Mouse (Mus musculus) retina, postnatal 1 day (tissue): Measurements from ENCODE around the gene Pdk1.
"Not testable (repeated sequence)": the region's sequence is repeated elsewhere in the genome, so short reads cannot be mapped to it uniquely, and the experiment has no call there.

Source experiments
- DNase-seq: peaks from one replicate; pipeline ENCODE4 v3.0.0-alpha.2; 2012

Gene Pdk1

DNA sequence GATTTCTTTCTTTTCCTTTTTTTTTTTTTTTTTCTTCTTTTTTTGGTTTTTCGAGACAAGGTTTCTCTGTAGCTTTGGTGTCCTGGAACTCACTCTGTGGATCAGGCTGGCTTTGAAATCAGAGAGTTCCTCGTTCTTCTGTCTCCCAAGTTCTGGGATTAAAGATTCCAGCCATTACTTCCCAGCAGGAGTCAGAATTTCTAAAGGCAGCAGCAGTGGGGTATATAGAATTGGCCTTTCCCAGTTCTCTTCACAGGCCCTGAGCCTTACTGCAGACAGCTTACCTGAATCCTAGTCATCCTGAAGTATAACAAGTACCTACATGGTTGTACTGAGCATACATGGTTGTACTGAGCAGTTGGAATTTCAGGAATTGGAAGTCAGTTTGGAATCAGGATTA is 1.8 kb downstream of the Pdk1 start:
- DNase-seq, result no peak

DNA sequence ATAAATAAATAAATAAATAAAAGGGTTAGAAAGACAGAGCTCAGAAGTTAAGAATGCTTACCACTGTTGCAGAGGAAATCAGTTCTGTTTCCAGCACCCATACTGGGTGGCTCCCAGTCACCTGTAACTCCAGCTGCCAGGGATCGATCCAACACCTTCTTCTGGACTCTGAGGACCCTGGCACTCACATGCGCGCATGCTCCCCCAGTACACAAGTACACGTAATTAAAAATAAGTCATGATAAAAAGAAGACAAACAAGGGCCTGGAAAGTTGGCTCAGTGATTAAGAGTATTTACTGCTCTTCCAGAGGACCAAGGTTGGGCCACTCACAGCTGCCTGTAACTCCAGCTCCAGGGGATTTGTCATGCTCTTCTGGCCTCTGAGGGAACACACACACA is 4.8 kb downstream of the Pdk1 start:
- DNase-seq, result no peak

DNA sequence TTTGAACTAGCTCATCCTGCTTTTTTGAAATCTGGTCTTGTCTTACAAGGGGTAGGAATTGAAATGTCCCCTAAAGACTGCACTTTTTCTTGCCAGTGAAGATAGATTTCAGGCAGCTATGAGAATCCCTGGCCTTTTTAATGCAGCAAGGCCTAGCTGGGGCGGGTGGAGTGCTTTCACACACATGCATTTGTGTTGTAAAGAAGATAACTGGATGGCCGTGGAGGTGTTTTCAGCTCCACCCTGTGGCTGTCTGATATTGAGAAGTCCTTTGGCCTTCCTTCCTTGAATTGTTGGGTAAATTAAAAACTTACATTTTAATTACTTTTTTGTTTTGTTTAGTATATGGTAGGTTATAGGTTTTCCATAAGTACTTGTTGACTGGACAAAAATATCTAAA is 5.4 kb downstream of the Pdk1 start:
- DNase-seq, result no peak

DNA sequence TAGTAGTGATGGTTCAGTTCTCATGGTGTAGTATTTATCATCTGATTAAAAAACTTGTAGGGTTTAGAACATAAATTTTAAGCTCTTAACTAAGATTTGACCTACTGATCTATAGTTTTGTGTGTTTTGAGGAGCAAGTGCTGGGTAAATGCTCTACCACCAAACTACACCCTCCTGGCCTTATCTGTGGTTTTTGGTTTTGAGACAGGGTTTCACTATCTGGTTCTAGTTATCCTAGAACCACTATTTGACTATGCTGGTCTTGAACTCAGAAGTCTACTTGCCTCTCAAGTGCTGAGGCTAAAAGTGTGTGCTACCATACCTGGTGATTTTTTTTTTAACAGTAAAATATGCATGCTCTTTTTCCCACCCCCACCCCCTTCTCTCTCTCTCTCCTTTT is 5.9 kb downstream of the Pdk1 start:
- no peak for DNase-seq

DNA sequence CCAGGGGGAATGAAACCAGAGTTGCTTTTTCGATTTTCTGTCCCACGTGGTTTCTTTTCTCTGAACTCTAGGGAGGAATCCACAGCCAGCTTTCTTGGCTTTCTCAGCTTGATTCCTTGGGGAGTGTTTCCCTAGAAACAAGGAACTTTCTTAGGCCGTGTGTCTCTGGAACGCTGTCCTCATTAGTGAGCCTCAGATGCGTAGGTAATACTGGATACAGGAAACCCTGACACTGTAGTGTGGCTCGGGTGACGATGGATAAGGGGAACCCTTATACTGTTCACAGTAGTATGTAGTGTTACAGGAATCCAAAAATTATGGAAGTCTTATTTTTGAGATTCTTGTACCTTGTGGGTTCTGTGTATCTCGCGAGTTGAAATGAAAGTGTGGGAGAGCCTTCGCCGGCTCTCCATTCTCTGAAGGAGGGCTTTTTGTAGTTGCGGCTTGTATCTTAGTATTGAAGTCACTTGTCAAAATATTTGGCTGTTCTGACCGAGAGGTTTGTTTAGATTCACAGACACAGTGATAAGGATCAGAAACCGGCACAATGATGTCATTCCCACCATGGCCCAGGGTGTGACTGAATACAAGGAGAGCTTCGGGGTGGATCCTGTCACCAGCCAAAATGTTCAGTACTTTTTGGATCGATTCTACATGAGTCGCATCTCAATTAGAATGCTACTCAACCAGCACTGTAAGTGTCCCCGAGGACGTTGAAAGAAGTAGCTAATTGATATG is 10.1 kb downstream of the Pdk1 start:
- DNase-seq, result no peak

DNA sequence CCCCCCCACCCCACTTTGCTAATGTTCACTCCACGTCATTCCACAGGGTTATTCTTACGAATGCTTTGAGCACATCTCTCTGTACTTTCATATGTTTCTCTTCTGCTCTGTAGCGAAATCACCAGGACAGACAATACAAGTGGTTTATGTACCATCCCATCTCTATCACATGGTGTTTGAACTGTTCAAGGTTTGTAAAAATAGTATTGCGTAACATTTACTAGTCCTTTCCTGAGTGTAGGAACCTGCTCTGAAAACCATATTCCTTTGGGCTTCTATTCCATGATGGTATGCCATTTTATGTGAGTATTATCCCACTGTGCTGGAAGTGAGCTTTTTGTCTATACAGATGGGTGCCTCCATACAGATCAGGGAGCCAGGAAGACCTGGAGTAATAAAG is 14.2 kb downstream of the Pdk1 start:
- no peak for DNase-seq

DNA sequence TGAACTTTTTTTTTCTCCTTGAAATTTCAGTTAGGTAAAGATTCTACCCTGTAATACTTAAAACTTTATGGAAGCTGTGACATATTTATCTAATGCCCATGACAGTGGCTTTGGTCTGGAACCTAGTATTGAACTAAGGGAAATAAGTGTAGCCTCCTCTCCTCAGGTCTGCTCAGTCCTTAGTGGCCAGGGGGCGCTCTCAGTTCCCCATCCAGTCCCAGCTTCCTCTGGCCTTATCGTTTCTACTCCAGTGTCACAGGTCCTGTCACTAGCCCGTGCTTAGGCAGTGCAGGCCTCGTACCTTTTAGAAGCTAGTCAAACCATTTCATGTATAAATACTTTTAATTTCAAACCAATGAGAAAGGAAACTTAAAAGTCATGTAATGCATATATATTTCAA is 15.4 kb downstream of the Pdk1 start:
- DNase-seq, result no peak

DNA sequence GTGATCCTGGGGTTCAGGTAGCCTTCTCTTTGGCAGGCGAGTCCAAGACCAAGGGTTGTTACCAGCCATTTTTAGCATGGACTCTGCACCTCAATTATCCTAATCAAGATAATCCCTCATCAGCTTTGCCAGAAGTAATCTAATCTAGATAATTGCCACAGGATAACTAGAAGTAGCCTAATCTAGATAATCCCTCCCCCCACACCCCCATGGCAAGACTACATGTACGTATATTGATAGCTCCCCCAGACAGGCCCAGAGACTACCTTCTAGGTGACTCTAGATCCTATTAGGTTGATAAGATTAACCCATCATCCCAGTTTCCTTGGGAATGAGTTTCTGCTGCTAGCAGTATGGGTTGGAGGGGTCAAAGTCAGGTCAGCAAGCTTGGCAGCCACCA is 18.5 kb downstream of the Pdk1 start:
- peak; percentile 89 for DNase-seq

DNA sequence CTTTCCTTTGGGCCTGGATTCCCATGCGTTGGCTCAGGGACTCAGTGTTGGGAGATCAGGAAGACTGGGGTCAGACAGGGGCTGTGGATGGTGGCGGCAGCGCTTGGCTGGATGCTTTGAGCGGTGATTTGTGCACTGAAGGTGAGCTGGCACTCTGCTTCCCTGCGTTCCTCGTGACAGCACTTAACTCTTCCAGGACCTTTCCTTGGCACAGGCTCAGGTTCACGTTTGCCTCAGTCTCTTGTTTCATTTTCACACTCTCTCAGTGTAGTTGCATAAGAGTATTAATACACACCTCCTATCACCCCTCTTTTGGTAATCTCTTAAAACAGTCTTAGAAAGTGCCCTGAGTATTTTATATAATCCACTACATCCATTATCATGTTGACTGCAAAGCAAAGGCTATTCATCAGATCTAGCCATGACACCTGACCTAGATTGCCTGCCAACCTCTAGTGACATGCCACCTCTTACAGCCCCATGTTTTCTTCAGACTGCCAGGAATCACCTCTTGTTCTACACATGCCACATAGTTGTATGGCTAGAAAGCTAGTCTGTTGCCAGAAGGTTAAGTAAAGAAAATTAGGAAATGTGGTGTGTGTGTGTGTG is 19.8 kb downstream of the Pdk1 start:
- no peak for DNase-seq

DNA sequence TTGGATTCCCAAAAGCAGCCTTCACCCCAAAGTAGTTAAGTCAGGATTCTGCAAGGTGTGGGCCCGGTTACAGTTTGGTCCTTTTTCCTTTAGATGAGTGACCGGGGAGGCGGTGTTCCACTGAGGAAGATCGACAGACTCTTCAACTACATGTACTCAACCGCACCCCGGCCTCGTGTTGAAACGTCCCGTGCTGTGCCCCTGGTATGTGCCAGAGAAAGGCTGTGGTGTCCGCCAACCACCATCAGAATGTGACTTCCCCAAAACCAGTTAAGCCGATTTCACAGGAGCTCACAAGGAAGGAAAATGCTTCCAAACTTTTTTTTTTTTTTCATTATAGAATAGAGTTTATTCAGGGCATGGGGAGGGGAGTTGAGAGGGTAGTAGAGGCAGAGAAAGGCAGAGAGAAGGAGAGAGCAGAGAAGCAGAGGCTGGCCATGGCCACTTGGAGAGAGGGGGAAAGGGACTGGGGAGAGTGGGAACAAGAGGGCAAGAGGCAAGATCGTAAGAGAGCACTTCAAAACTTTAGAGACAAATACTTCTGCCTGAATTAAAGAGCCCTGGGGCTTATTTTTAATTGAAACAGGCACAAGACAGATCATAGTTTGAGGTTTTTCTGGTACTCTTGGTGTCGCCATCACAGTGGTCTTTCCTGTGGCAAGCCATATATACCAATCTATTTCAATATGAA is 22.7 kb downstream of the Pdk1 start:
- DNase-seq, result no peak

DNA sequence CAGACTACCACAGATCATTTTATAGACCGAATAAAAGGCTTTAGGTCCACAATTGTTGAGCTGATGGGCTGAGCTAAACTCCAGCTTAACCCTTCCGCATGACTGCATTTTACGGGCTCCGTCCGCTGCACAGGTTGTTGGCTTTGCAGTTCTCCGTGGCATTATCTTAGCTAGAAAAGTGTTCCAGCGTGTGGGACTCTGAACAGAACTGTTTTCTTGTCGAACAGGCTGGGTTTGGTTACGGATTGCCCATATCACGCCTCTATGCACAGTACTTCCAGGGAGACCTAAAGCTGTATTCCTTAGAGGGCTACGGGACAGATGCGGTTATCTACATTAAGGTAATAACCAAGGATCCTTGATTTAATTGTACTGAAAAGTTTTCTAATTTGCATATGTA is 24.4 kb downstream of the Pdk1 start:
- no peak for DNase-seq

DNA sequence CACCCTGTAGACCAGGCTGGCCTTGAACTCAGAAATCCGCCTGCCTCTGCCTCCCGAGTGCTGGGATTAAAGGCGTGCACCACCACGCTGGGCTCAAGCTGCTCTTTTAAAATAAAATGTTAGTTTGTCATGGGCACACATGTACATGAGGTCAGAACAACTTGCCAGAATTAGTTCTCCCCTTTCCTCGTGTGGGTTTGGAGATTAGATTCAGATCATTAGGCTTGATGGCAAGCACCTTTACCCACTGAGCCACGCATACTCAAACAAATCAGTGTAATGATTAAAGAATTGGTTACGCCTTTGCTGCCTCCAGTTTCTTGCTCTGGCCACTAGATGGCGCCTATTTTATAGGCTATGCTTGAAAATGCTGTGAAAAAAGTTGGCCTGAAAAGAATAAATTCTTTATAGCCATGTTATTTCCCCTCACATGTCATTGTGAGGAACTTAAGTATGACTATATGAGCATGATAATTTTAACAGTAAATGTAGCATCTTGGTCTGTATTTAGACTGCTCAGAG is 25.4 kb downstream of the Pdk1 start:
- peak; percentile 60 for DNase-seq

DNA sequence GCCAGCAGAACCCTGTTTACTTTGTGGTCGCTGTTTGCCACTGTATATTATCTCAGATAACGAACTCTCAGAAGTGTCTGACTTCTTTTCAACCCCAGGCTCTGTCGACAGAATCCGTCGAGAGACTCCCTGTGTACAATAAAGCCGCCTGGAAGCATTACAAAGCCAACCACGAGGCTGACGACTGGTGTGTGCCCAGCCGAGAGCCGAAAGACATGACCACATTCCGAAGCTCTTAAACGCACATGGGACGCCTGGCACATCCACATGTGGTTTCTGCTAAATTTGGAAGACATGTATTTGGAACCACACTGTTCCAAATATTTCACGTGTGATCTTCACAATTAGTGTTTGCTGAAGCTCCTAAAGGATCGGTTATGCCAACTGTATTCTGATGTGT is 26.9 kb downstream of the Pdk1 start:
- DNase-seq, result no peak

DNA sequence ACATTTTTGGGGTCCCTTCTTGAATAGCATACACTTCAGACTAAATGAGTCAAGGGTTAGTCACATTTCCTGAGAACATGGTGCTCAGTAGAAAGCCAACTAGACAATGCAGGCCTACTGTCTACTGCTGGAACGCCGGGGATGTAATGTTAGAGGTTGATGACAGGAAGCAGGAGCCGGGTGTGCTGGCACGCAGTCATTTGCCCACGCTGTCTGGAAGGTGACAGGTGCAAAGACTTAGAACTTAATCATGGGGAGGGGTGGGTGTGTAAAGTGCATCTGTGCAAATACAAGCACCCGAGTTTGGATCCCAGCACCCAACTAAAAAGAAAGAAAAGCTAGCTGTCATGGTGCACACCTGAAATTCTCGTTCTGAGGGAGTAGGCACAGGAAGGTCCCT is 32.1 kb downstream of the Pdk1 start:
- DNase-seq, result no peak

DNA sequence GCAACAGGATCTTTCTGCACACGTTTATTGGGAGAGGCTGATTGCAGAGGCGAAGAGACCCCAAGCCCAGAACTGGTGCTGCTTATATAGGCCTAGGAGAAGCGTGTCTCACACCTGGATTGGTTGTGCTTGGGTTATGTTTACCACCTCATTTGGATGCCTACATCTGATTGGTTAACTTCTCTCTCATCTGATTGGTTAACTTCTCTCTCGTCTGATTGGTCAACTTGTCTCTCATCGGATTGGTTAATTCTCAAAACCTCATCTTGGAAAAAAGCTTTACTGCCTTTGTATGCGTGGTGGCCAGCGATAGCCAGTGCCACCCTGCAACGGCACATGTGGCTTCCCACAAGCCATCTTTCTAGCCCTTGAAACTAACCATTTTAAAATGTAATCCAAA is 33.3 kb downstream of the Pdk1 start:
- DNase-seq, result not testable (repeated sequence)

DNA sequence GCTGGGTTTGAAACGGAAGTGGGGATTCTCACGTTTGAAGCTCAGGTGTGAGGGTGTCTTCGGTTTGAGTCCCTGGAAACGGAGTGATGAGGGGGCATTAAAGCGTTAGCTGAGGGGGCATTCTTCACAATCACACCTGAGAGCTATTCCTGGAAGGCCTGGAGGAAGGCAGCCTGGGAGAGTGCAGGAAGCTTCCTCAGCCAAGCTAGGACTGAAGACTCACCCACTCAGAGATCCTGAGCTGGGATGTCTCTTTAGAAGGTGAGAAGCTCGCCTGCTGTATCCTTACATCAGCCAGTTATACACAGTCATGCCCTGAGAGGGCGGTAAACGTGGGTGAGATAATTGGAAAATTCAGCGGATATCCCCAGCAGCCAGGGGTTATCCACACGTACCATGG is 40.9 kb downstream of the Pdk1 start:
- no peak for DNase-seq

DNA sequence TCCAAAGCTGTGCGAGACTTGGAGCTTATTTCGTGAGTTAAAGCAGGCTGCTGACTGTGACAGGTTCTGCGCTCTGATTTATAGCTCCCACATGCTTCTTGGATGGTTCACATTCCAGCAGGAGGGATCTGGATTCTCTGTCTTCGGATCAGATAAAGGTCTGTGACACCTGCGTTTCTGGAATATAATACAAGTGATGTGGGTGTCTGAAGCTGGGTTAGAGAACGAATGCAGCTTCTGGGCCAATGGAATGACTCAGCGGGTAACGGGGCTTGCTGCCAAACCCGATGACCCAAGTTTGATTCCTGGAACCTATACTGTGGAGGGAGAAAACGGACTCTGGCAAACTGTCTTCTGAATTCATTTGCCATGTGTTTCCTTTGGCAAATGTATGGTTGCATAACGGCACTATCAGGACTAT is 46.2 kb downstream of the Pdk1 start:
- no peak for DNase-seq

DNA sequence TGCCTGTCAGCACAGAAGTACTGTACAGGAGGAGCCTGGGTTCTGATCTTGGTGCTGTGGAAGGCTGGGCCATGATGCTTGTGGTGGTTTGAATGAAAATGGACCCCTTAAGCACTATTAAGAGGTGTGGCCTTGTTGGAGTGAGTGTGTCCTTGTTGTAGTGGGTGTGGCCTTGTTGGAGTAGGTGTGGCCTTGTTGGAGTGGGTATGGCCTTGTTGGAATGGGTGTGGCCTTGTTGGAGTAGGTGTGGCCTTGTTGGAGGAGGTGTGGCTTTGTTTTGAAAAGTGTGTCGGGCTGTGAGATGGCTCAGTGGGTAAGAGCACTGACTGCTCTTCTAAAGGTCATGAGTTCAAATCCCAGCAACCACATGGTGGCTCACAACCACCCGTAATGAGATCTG is 51.9 kb downstream of the Pdk1 start:
- DNase-seq, result not testable (repeated sequence)

DNA sequence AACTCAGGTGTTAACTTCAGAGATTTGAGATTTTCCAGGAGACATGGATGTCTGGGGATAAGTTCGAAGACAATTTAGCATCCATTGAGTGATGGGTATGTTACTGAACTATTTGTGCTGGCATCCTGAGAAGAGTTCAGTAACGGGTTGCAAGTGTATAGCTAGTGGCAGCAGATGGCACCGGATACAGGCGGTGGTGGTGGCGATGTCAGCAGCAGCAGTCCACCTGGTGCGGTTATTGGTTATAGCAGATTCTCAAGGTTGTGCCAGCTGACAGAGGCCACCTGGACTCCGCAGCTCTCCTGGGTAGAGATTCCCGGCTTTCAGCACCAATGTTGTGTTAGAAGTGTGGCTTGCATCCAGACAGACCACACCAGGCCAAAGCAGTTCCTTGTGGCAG is 61.0 kb downstream of the Pdk1 start:
- DNase-seq, result no peak

DNA sequence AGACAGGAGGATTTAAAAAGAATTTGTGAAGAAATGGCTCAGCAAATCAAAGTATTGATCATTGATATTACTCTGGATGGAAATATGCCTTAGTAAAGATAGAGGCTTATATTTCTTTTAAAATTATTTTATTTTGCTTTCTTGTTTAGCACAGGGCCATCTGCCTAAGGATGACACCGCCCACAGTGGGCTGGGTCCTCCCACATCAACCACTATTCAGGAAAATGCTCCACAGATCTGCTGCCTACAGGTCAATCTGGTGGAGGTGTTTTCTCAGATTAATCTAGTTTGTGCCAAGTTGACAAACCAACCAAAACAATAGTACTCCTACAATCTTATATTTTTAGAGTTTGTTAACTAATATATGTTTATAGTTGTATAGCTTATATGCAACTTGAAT is 63.7 kb downstream of the Pdk1 start:
- no peak for DNase-seq

DNA sequence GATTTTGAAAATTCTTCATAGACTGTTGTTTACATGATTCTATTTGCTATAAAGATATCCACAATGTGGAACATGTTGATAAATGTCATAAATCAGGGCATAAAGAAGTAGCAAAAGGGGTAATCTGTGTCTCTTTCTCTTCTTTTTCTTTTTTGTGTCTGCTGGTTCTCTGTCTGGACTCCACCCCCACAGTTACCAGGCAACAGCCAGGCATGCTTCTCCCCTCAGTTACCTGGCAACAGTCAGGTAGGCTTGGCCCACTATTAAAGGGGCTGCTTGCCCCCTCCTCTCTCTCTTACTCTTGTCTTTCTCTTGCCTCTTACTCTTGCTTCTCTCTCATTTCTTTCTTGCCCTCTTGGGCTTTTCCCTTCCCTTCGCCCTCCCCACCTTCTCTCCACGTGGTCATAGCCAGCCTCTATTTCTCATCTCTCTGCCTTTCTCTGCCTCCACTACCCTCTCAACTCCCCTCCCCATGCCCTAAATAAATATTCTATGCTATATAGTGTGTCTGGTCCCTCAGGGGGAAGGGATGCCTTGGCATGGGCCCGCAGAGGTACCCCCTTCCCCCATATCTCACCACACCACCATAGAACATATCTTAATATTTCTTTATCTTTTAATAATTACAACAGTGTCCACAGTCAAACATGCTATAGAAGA is 64.8 kb downstream of the Pdk1 start:
- no peak for DNase-seq

DNA sequence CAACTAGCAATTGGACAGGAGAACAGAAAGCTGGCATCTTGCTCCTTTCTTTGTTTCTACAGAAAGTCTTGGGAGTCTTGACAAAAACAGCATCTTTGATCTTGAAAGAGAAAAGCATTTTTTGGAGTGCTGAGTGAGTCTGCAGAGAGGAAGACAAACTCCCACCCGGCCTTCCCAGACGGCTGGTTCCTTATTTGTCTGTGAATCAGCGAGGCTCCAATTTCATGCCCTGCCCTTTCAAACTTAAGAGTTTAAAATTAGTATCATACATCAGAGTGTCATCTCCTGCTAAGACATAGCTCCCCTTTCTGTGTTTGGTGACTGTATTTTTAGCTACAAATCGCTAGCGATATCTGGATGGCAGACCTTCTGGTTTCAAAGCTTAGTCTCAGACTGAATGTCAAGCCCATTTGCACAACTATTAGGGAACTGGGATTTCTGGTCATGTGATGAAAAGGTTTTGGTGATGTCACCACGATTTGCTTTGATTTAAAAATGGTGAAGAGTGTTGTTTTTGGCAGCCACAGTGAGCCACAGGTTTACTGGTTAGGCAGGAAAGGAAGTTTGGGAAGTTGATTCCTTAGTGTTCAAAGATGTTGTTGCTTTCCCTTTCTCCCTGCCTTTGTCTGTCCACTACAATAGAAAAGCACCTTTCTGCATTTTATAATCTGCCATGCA is 65.8 kb downstream of the Pdk1 start:
- DNase-seq, result no peak
